Mouse (Mus musculus) ES-CJ7 (cell line): ENCODE data around the gene Gucy2e.

ENCODE experiments used
- DNase-seq: peaks from one replicate; pipeline ENCODE4 v3.0.0; 2011; ENCODE audit warnings: low read depth, low spot score

Gucy2e gene

GRCm38 (mm10) chr11:69236926-69237260 lies at the start of gene Gucy2e:
Gene Gucy2e, minus strand, starts transcription at chr11:69237036.
- DNase-seq = no peak

- DNase-seq = no peak
Observed at GRCm38 (mm10) chr11:69277267-69277666, 40.4 kb upstream of the Gucy2e start.

- no peak for DNase-seq
Observed at GRCm38 (mm10) chr11:69276081-69276480, 39.2 kb upstream of the Gucy2e start.

GRCm38 (mm10) chr11:69275650-69276049 lies 38.8 kb upstream of the Gucy2e start:
- DNase-seq = no peak

- peak; percentile 75 for DNase-seq
Observed at GRCm38 (mm10) chr11:69272122-69272740, 35.4 kb upstream of the Gucy2e start.

GRCm38 (mm10) chr11:69269575-69269974 lies 32.7 kb upstream of the Gucy2e start:
- peak; percentile 67 for DNase-seq

GRCm38 (mm10) chr11:69268100-69268499 lies 31.3 kb upstream of the Gucy2e start:
- DNase-seq = no peak

- DNase-seq = peak; percentile 76
Observed at GRCm38 (mm10) chr11:69267341-69267740, 30.5 kb upstream of the Gucy2e start.

- peak; percentile 56 for DNase-seq
Observed at GRCm38 (mm10) chr11:69266253-69266652, 29.4 kb upstream of the Gucy2e start.

- peak; percentile 55 for DNase-seq
Observed at GRCm38 (mm10) chr11:69265410-69265809, 28.6 kb upstream of the Gucy2e start.

- no peak for DNase-seq
Observed at GRCm38 (mm10) chr11:69264276-69264675, 27.4 kb upstream of the Gucy2e start.

GRCm38 (mm10) chr11:69260111-69260510 lies 23.3 kb upstream of the Gucy2e start:
- DNase-seq = no peak

- peak; percentile 83 for DNase-seq
Observed at GRCm38 (mm10) chr11:69258287-69258686, 21.5 kb upstream of the Gucy2e start.

- peak; percentile 57 for DNase-seq
Observed at GRCm38 (mm10) chr11:69257807-69258206, 21.0 kb upstream of the Gucy2e start.

GRCm38 (mm10) chr11:69257072-69257471 lies 20.2 kb upstream of the Gucy2e start:
- DNase-seq = no peak

- no peak for DNase-seq
Observed at GRCm38 (mm10) chr11:69254808-69255207, 18.0 kb upstream of the Gucy2e start.

- no peak for DNase-seq
Observed at GRCm38 (mm10) chr11:69253131-69253530, 16.3 kb upstream of the Gucy2e start.

- DNase-seq = no peak
Observed at GRCm38 (mm10) chr11:69251953-69252352, 15.1 kb upstream of the Gucy2e start.

- peak; percentile 78 for DNase-seq
Observed at GRCm38 (mm10) chr11:69251135-69251842, 14.5 kb upstream of the Gucy2e start.

- no peak for DNase-seq
Observed at GRCm38 (mm10) chr11:69250106-69250505, 13.3 kb upstream of the Gucy2e start.

- no peak for DNase-seq
Observed at GRCm38 (mm10) chr11:69249131-69249530, 12.3 kb upstream of the Gucy2e start.

GRCm38 (mm10) chr11:69245643-69246042 lies 8.8 kb upstream of the Gucy2e start:
- DNase-seq = no peak

GRCm38 (mm10) chr11:69244911-69245310 lies 8.1 kb upstream of the Gucy2e start:
- DNase-seq = no peak
